Mouse (Mus musculus): ENCODE results near the gene Adgrb3.
"Not testable (repeated sequence)": the region's sequence is repeated elsewhere in the genome, so short reads cannot be mapped to it uniquely, and the experiment has no call there.

The Adgrb3 gene

GRCm38 (mm10) chr1:25107500-25108101 lies 721.9 kb downstream of the Adgrb3 start:
- no peak for DNase-seq (ENCODE audit: low spot score)

GRCm38 (mm10) chr1:25106679-25107078 lies 722.8 kb downstream of the Adgrb3 start:
- DNase-seq (ENCODE audit: low spot score) = no peak

- DNase-seq (ENCODE audit: low spot score) = no peak
Observed at GRCm38 (mm10) chr1:25105367-25105766, 724.1 kb downstream of the Adgrb3 start.

GRCm38 (mm10) chr1:25088010-25088719 lies 741.3 kb downstream of the Adgrb3 start:
- DNase-seq (ENCODE audit: low spot score) = no peak

GRCm38 (mm10) chr1:25085616-25086372 lies 743.7 kb downstream of the Adgrb3 start:
- no peak for DNase-seq (ENCODE audit: low spot score)

- DNase-seq (ENCODE audit: low spot score) = no peak
Observed at GRCm38 (mm10) chr1:25082377-25082776, 747.1 kb downstream of the Adgrb3 start.

GRCm38 (mm10) chr1:25081265-25081849 lies 748.1 kb downstream of the Adgrb3 start:
- DNase-seq (ENCODE audit: low spot score) = no peak

- DNase-seq (ENCODE audit: low spot score) = no peak
Observed at GRCm38 (mm10) chr1:25079395-25079794, 750.1 kb downstream of the Adgrb3 start.

- DNase-seq (ENCODE audit: low spot score) = no peak
Observed at GRCm38 (mm10) chr1:25075952-25076351, 753.6 kb downstream of the Adgrb3 start.

GRCm38 (mm10) chr1:25063964-25064363 lies 765.5 kb downstream of the Adgrb3 start:
- no peak for DNase-seq (ENCODE audit: low spot score)

- DNase-seq (ENCODE audit: low spot score) = no peak
Observed at GRCm38 (mm10) chr1:25060935-25061334, 768.6 kb downstream of the Adgrb3 start.

GRCm38 (mm10) chr1:25060191-25060590 lies 769.3 kb downstream of the Adgrb3 start:
- no peak for DNase-seq (ENCODE audit: low spot score)

GRCm38 (mm10) chr1:25057656-25058055 lies 771.9 kb downstream of the Adgrb3 start:
- DNase-seq (ENCODE audit: low spot score) = no peak

- DNase-seq (ENCODE audit: low spot score) = no peak
Observed at GRCm38 (mm10) chr1:25057212-25057611, 772.3 kb downstream of the Adgrb3 start.

- no peak for DNase-seq (ENCODE audit: low spot score)
Observed at GRCm38 (mm10) chr1:25042091-25042490, 787.4 kb downstream of the Adgrb3 start.

GRCm38 (mm10) chr1:25034161-25034560 lies 795.3 kb downstream of the Adgrb3 start:
- DNase-seq (ENCODE audit: low spot score) = no peak

GRCm38 (mm10) chr1:25033155-25034095 lies 796.1 kb downstream of the Adgrb3 start:
- no peak for DNase-seq (ENCODE audit: low spot score)

- no peak for DNase-seq (ENCODE audit: low spot score)
Observed at GRCm38 (mm10) chr1:25023156-25023555, 806.4 kb downstream of the Adgrb3 start.

- DNase-seq (ENCODE audit: low spot score) = not testable (repeated sequence)
Observed at GRCm38 (mm10) chr1:25017851-25018250, 811.7 kb downstream of the Adgrb3 start.
